Mouse (Mus musculus): ENCODE measurements around the gene Trmt10c. TPM values are rescaled to one million over a fixed set of nuclear protein-coding genes. Genes with fewer than 3 reads are reported as not detected.
"Not testable (repeated sequence)": the region's sequence is repeated elsewhere in the genome, so short reads cannot be mapped to it uniquely, and the experiment has no call there.

Trmt10c gene
- polyA plus RNA-seq, 1 experiment from 2014 or later = 31.3 TPM

- not testable (repeated sequence) for H3K4me2 ChIP-seq; H3K36me3 ChIP-seq (ENCODE audit: control insufficient read depth, insufficient read depth, low read length); H3K4me1 ChIP-seq (ENCODE audit: control insufficient read depth, insufficient read depth, low read length); H3K9ac ChIP-seq (ENCODE audit: low read length); H3K27ac ChIP-seq (ENCODE audit: low read depth, low read length); ATAC-seq (ENCODE audit: low FRiP score); H3K4me3 ChIP-seq (ENCODE audit: low read depth, low read length); H3K27me3 ChIP-seq (ENCODE audit: control insufficient read depth, insufficient read depth, low read length); H3K9me3 ChIP-seq (ENCODE audit: control insufficient read depth, low read length)
- peak; percentile 60 for DNase-seq (ENCODE audit: low spot score, missing footprints)
- WGBS = 90% methylated on average over 6 of the region's 6 CpGs
Observed at GRCm38 (mm10) chr16:56073150-56073549, 35.5 kb upstream of the Trmt10c start.

- Histone ChIP-seq H3K4me3 (ENCODE audit: low read depth, low read length) (no peak overlapping the region), H3K9me3 (ENCODE audit: control insufficient read depth, low read length) (no peaks in the 10 kb centered on the region), H3K4me2 (no peak overlapping the region), H3K4me1 (ENCODE audit: control insufficient read depth, insufficient read depth, low read length) (peaks cover 9% of the 10 kb centered on the region), H3K27me3 (ENCODE audit: control insufficient read depth, insufficient read depth, low read length) (no peaks in the 10 kb centered on the region), H3K36me3 (ENCODE audit: control insufficient read depth, insufficient read depth, low read length) (no peaks in the 10 kb centered on the region), H3K27ac (ENCODE audit: low read depth, low read length) (no peak overlapping the region), H3K9ac (ENCODE audit: low read length) (no peak overlapping the region)
- DNase-seq (ENCODE audit: low spot score, missing footprints) (peak; percentile 26), ATAC-seq (ENCODE audit: low FRiP score) (no peak)
- 80% methylated on average over 6 of the region's 6 CpGs for WGBS
Observed at GRCm38 (mm10) chr16:56072533-56072932, 34.9 kb upstream of the Trmt10c start.

GRCm38 (mm10) chr16:56071317-56072232, 34.0 kb upstream of the Trmt10c start:
- no peaks in the 10 kb centered on the region for H3K36me3 ChIP-seq (ENCODE audit: control insufficient read depth, insufficient read depth, low read length)
- ATAC-seq (ENCODE audit: low FRiP score) (no peak), DNase-seq (ENCODE audit: low spot score, missing footprints) (peak; percentile 45)
- H3K9ac ChIP-seq (ENCODE audit: low read length) = no peak overlapping the region
- no peak overlapping the region for H3K4me3 ChIP-seq (ENCODE audit: low read depth, low read length)
- no peaks in the 10 kb centered on the region for H3K9me3 ChIP-seq (ENCODE audit: control insufficient read depth, low read length)
- peaks cover 6% of the 10 kb centered on the region for H3K4me1 ChIP-seq (ENCODE audit: control insufficient read depth, insufficient read depth, low read length)
- no peak overlapping the region for H3K4me2 ChIP-seq
- H3K27ac ChIP-seq (ENCODE audit: low read depth, low read length) = no peak overlapping the region
- WGBS = 43% methylated on average over 5 of the region's 5 CpGs
- no peaks in the 10 kb centered on the region for H3K27me3 ChIP-seq (ENCODE audit: control insufficient read depth, insufficient read depth, low read length)

GRCm38 (mm10) chr16:56068523-56069070, 31.0 kb upstream of the Trmt10c start:
- H3K9ac ChIP-seq (ENCODE audit: low read length) = no peak overlapping the region
- H3K4me1 ChIP-seq (ENCODE audit: control insufficient read depth, insufficient read depth, low read length) = no peaks in the 10 kb centered on the region
- DNase-seq (ENCODE audit: low spot score, missing footprints) (peak; percentile 35), ATAC-seq (ENCODE audit: low FRiP score) (no peak)
- H3K36me3 ChIP-seq (ENCODE audit: control insufficient read depth, insufficient read depth, low read length) = no peaks in the 10 kb centered on the region
- H3K27ac ChIP-seq (ENCODE audit: low read depth, low read length) = no peak overlapping the region
- no peak overlapping the region for H3K4me3 ChIP-seq (ENCODE audit: low read depth, low read length)
- H3K9me3 ChIP-seq (ENCODE audit: control insufficient read depth, low read length) = no peaks in the 10 kb centered on the region
- no peaks in the 10 kb centered on the region for H3K27me3 ChIP-seq (ENCODE audit: control insufficient read depth, insufficient read depth, low read length)
- no peak overlapping the region for H3K4me2 ChIP-seq
- WGBS = 91% methylated on average over 6 of the region's 6 CpGs

GRCm38 (mm10) chr16:56066113-56066512, 28.5 kb upstream of the Trmt10c start:
- H3K27me3 ChIP-seq (ENCODE audit: control insufficient read depth, insufficient read depth, low read length) = peaks cover 3% of the 10 kb centered on the region; the same call in 1 of the 2 replicates
- WGBS = 35% methylated on average over 8 of the region's 8 CpGs
- H3K9ac ChIP-seq (ENCODE audit: low read length) = no peak overlapping the region
- H3K4me3 ChIP-seq (ENCODE audit: low read depth, low read length) = no peak overlapping the region
- DNase-seq (ENCODE audit: low spot score, missing footprints) = peak; percentile 31
- H3K27ac ChIP-seq (ENCODE audit: low read depth, low read length) = no peak overlapping the region
- no peaks in the 10 kb centered on the region for H3K4me1 ChIP-seq (ENCODE audit: control insufficient read depth, insufficient read depth, low read length)
- ATAC-seq (ENCODE audit: low FRiP score) = no peak
- no peaks in the 10 kb centered on the region for H3K36me3 ChIP-seq (ENCODE audit: control insufficient read depth, insufficient read depth, low read length)
- no peak overlapping the region for H3K4me2 ChIP-seq
- H3K9me3 ChIP-seq (ENCODE audit: control insufficient read depth, low read length) = no peaks in the 10 kb centered on the region

DNA sequence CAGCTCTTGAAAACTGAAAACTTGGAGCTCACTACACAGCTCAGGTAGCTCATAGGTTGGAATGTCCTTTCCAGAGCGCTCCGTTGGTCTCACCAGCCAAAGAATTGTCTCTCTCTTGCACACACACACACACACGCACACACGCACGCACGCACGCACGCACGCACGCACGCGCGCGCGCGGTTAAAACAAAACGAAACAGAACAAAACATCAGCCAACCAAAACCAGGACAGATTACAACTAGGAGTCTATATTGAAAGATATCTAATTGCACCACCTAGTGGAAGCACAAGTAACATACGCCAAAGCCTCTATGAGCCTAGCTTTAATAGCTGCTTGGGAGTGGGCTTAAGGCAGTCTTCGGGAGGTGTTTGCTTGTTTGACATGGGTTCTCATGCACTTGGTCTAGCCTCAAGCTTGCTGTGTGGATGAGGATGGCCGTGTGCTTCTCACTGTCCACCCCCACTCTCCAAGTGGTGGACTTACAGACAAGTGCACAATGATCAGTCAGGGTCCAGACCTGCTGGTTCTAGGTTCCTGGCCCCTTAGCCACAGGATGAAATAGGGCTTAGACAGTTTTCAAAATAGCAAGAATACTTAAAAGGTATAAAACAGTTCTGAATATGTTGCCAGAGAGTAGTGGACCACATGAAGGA, 26.8 kb upstream of the Trmt10c start:
- Histone ChIP-seq H3K4me3 (ENCODE audit: low read depth, low read length) (peak overlapping the region; percentile 22; the same call in 1 of the 2 replicates), H3K27me3 (ENCODE audit: control insufficient read depth, insufficient read depth, low read length) (peaks cover 3% of the 10 kb centered on the region; the same call in 1 of the 2 replicates), H3K27ac (ENCODE audit: low read depth, low read length) (no peak overlapping the region; the same call in 1 of the 2 replicates), H3K9me3 (ENCODE audit: control insufficient read depth, low read length) (no peaks in the 10 kb centered on the region), H3K9ac (ENCODE audit: low read length) (peak overlapping the region; percentile 53), H3K4me2 (peak overlapping the region; percentile 52), H3K36me3 (ENCODE audit: control insufficient read depth, insufficient read depth, low read length) (no peaks in the 10 kb centered on the region), H3K4me1 (ENCODE audit: control insufficient read depth, insufficient read depth, low read length) (no peaks in the 10 kb centered on the region)
- ATAC-seq (ENCODE audit: low FRiP score) = peak; percentile 93
- 5% methylated on average over 20 of the region's 20 CpGs for WGBS
- DNase-seq (ENCODE audit: low spot score, missing footprints) = peak; percentile 97

- DNase-seq (ENCODE audit: low spot score, missing footprints) (peak; percentile 81), ATAC-seq (ENCODE audit: low FRiP score) (peak; percentile 22)
- Histone ChIP-seq H3K27ac (ENCODE audit: low read depth, low read length) (no peak overlapping the region), H3K9ac (ENCODE audit: low read length) (no peak overlapping the region), H3K4me3 (ENCODE audit: low read depth, low read length) (no peak overlapping the region), H3K4me1 (ENCODE audit: control insufficient read depth, insufficient read depth, low read length) (peaks cover 2% of the 10 kb centered on the region; the same call in 1 of the 2 replicates), H3K27me3 (ENCODE audit: control insufficient read depth, insufficient read depth, low read length) (peaks cover 3% of the 10 kb centered on the region; the same call in 1 of the 2 replicates), H3K36me3 (ENCODE audit: control insufficient read depth, insufficient read depth, low read length) (no peaks in the 10 kb centered on the region), H3K4me2 (no peak overlapping the region), H3K9me3 (ENCODE audit: control insufficient read depth, low read length) (no peaks in the 10 kb centered on the region)
- 42% methylated on average over 11 of the region's 11 CpGs for whole genome bisulfite sequencing
Observed at GRCm38 (mm10) chr16:56062981-56063380, 25.4 kb upstream of the Trmt10c start.

GRCm38 (mm10) chr16:56061995-56062594, 24.5 kb upstream of the Trmt10c start:
- H3K27me3 ChIP-seq (ENCODE audit: control insufficient read depth, insufficient read depth, low read length) = peaks cover 3% of the 10 kb centered on the region; the same call in 1 of the 2 replicates
- no peaks in the 10 kb centered on the region for H3K9me3 ChIP-seq (ENCODE audit: control insufficient read depth, low read length)
- ATAC-seq (ENCODE audit: low FRiP score) (no peak), DNase-seq (ENCODE audit: low spot score, missing footprints) (peak; percentile 41)
- H3K4me1 ChIP-seq (ENCODE audit: control insufficient read depth, insufficient read depth, low read length) = peaks cover 7% of the 10 kb centered on the region; the same call in 1 of the 2 replicates
- H3K27ac ChIP-seq (ENCODE audit: low read depth, low read length) = no peak overlapping the region
- no peak overlapping the region for H3K9ac ChIP-seq (ENCODE audit: low read length)
- no peak overlapping the region for H3K4me3 ChIP-seq (ENCODE audit: low read depth, low read length)
- H3K4me2 ChIP-seq = no peak overlapping the region
- WGBS = 78% methylated on average over 7 of the region's 7 CpGs
- H3K36me3 ChIP-seq (ENCODE audit: control insufficient read depth, insufficient read depth, low read length) = no peaks in the 10 kb centered on the region
